Mouse (Mus musculus): ENCODE results near the gene Mgea5.

Mgea5 gene

GRCm38 (mm10) chr19:45748206-45748605 lies 35.4 kb downstream of the Mgea5 start:
- no peak for DNase-seq (ENCODE audit: low spot score in 2 of 2)

DNA sequence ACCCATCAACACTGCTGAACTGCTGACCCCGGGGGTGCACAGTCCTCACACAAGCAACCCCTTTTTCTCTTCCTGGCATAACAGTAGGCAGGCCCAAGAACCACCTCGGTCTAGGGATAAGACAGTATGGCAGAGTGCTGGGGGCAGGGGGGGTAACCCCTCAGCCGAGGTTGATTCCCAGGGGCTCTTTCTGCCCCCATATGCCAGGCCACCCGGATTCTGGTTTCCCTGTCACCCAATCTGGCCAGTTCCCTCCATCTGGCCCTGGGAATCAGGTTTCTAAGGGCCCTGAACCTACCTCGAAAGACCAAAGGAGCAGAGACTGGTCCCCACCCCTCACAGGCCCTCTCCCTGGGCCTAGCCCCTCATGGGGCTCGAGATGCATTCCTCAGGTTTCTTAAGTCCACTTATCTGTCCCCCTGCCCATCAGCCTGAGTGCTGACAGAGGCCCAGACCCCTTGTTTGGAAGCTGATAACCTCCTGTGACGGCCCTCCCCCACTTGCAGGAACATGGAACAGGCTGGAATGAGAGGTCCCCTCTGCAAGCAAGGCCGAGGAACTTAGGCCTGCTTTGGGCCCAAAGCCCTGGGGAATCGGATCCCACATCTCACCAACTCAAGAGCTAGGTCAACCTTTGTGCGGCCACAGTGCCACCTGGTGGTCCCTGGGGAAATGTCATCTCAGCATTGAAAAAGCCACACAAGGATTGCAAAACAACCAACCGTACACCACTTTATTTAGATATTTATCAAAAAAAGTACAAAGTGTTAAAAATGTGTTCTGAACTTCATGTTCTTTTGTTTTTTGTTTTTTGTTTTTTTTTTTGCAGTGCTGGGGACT lies 36.4 kb downstream of the Mgea5 start:
- peak; percentile 66 to 82 for DNase-seq (ENCODE audit: low spot score in 2 of 2)

DNA sequence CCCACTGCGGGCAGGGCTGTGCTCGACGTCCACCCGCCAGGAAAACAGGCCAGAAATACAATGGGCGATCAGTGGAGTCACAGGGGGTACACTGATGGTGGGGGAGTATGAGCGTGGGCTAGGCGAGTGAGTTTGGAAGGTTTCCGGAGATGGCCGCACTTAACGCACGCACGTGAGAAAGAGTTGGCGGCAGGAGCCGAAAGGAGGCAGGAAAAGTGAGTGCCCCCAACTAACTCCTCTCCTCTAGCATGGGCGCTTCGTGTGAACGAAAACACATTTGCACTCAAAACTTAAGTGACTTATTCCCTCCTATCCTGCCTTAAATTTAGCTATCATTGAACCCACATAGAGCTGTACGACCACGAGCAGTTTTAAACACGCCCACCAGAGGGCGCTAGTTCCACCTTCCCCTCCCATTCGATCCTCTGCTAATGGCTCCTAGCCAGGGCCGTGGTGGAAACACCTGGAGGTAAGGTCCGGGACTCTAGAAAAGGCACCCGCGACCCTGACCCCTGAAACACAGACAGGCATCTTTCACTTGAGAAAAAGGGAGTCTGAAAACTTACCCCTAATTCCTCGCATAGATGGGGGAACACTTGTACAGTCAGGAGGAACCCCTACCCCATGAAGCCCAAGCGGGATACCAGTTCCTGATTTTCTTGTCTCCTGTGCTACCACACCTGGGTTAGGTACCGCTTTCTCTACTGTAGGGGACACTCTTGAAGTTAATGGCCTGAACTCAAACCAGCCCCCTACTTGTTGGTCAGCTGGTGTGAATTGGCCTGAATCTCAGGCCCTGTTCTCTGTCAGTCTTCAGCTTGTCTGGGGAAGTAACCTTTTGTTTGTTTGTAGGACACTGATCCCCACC lies 37.2 kb downstream of the Mgea5 start:
- DNase-seq (ENCODE audit: low spot score in 2 of 2), result peak; percentile 54 to 69

DNA sequence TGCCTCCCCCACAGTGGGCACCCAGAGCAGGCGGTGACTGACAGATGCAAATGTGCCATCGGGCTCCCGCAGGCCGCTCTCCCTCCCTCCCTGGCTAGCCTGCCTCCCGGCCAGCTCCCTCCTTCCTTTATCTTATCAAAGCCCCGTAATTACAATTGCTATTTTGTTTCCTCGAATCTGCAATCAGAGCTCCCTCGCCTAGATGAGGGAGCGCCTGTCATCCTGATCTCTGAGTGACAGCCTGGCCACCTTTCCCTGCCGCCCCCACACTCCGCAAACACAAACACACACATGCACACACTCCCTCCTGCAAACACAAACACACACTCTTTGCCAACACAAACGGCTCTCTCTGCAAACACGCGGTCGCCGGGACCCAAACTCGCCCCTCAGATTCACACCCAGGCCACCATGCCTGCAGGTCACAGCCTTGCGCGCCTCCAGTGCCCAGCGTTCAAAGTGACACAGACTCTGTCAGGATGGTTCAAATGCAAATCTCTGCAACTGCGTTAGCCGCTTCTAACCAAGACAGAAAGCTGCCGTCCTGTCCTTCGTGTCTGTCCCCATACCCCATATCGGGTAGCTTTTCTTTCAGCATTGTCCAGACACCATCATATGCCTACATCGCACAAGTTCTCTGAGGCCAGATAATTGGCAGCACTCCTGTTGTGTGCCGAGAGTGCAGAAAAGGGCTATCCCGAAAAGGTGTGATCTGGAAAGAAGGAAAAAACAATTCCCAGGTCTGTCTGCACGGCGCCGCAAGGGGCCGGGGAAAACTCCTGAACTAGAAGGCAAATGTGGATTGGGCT lies 38.1 kb downstream of the Mgea5 start:
- no peak for DNase-seq (ENCODE audit: low spot score in 2 of 2)

GRCm38 (mm10) chr19:45743619-45744018 lies 40.0 kb downstream of the Mgea5 start:
- DNase-seq (ENCODE audit: low spot score in 2 of 2), result no peak

GRCm38 (mm10) chr19:45742984-45743575 lies 40.6 kb downstream of the Mgea5 start:
- DNase-seq (ENCODE audit: low spot score in 2 of 2), result no peak

- no peak for DNase-seq (ENCODE audit: low spot score in 2 of 2)
These were observed 41.2 kb downstream of the Mgea5 start, which contains the start of gene Fgf8 for GRCm38 (mm10) chr19:45742218-45742983. Gene Fgf8 (minus strand): TSS chr19:45742915.

DNA sequence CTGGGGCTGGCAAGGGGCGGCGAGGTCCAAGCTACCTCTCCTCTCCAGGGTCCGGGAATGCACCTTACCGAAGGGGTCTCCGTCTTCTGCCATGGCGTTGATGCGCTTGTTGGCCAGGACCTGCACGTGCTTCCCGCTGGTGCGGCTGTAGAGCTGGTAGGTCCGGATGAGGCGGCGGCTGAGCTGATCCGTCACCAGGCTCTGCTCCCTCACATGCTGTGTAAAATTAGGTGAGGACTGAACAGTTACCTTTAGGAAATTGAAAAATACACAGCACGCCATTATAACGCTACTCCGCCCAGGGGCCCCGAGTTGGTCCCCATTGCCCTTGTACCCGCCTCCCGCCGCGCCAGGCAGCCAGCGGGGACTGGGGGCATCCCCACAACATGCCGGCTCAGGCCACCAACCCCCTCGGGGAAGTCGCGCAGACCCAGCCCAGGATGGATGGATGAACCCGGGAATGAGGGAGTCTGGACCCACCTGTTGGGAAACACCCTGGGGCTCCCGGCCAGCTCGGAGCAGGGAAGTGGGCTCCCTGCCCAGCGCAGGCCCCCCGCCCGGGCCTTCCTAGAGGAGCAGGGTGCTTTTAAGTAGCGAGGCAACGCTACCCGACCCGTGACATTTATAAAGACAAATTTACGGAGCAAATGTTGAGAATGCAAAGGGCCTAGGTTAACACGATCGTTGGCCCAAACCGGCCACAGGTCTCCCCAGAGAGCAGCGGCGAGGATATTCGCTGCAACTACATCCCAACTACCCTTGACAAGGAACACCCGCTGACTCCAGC lies 42.0 kb downstream of the Mgea5 start:
- no peak for DNase-seq (ENCODE audit: low spot score in 2 of 2)

DNA sequence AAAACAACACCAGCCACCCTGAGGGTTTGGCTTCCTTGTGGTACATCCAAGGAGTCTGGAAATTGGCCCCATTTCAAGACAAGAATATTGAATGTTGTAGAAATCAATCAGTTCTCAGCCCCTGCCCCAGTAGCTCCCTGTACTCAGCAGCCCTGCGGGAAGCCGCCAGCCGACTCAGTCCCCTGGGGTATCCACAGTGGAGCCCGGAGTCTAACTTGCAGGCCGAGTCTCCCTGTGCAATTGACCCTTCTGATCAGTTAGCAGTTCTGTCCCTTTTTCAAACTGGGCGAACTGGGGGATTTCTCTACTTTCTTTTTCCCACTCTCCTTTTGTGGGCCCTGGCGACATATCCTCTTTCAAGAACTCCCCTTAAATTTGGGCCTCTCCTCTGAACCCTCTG lies 42.8 kb downstream of the Mgea5 start:
- no peak for DNase-seq (ENCODE audit: low spot score in 2 of 2)

DNA sequence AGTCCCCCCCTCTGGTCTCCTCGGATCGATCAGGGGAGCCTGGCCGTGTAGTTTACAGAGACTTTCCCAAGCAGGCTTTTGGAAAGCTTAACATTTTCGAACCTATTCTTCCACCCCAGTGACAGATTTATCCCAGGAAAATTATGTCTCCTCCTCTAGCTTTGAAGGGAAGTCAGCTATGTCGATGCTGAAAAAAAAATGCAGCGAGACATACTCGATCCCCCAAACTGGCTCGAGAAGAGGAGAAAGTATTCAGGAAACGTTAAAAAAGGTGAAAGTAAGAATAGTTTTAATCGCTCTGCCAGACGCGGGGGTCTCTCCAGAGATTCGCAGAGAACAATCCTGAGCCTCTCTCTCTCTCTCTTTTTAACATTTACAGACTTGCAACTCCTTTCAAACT lies 43.4 kb downstream of the Mgea5 start:
- no peak for DNase-seq (ENCODE audit: low spot score in 2 of 2)

DNA sequence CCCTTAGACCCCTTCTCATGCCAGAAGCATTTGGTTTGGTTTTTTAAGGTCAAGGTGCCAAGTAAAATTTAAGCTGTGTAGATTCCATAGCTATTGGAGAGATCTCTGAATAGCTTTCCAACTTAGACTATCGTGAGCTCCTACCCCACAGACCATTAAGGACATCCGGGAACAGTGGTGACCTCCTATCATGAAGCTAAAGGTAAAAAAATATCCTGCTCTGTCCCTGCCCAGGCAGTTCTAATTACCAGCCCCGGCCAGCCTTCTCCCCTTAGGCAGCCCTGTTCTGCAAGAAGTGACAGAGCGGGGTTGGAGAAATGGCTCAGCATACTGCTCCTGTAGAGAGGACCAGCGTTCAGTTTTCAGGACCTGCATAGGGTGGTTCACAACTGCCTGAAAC lies 45.1 kb downstream of the Mgea5 start:
- DNase-seq (ENCODE audit: low spot score in 2 of 2), result no peak

DNA sequence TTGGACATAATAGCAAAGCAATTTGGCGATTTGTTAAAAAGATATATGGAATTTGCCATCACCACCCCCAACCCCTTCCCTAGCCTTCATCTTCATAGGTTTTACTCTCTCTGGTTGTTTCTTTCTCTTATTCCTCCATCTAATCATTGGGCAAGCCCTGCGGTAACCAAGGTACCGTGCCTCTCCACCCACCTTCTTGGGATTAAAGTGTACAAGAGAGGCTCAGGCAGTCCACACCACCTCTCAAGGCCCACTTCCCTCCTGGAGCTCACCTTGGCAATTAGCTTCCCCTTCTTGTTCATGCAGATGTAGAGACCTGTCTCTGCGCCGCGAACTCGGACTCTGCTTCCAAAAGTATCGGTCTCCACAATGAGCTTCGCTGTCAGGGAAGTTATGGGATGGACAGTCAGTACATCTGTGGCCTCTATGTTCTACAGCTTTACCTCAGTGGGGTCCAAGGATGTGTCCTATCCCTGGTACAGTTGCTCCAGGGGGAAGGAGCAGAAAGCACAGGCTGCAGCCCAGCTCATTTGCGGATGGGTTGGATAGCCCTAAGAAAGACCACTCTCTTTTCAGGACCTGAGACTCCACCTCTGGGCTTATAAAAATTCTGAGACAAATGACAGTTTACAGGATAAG lies 45.7 kb downstream of the Mgea5 start:
- no peak for DNase-seq (ENCODE audit: low spot score in 2 of 2)

GRCm38 (mm10) chr19:45737208-45737845 lies 46.3 kb downstream of the Mgea5 start:
- DNase-seq (ENCODE audit: low spot score in 2 of 2), result no peak

- DNase-seq (ENCODE audit: low spot score in 2 of 2), result no peak
These were observed 46.8 kb downstream of the Mgea5 start for GRCm38 (mm10) chr19:45736855-45737207.

DNA sequence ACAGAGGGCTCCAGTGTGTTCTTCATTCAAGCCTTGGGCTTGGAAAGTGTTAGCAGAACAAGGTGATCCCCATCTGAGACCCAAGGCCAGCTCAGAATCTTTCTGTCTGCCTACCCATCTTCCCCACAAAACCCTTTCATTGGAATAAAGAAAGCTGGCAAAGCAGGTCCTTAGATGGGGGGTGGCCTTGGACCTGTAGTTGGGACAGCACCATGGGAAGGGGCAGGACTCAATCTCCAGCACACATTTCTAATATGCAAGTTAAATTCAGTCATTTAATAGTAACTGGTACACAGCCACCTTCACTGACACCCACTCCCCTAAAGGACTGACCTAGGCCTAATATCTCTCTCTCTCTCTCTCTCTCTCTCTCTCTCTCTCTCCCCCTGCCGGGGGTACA lies 47.4 kb downstream of the Mgea5 start:
- DNase-seq (ENCODE audit: low spot score in 2 of 2), result no peak

GRCm38 (mm10) chr19:45734762-45735161 lies 48.9 kb downstream of the Mgea5 start:
- DNase-seq (ENCODE audit: low spot score in 2 of 2), result no peak

- DNase-seq (ENCODE audit: low spot score in 2 of 2), result no peak
These were observed 49.4 kb downstream of the Mgea5 start for GRCm38 (mm10) chr19:45734191-45734590.

DNA sequence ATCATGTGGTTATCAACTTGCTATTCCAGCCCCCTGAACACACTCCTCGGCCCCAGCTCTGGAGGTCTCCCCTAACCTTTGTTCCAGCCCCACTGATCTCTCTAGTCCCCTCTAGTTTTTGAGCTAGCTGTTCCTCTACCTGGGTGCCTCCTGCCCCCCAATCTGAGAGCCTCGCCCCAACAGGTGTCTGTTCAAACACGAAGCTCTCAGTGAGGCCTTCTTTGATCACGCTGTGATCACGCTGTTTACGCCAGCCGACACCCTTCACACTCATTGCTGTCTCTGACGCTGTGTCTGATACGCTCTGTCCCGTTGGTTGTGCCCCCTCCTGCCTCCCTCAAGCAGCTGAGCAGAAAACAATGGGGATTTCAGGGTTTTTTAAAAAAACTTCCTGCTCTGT lies 50.1 kb downstream of the Mgea5 start:
- no peak for DNase-seq (ENCODE audit: low spot score in 2 of 2)

DNA sequence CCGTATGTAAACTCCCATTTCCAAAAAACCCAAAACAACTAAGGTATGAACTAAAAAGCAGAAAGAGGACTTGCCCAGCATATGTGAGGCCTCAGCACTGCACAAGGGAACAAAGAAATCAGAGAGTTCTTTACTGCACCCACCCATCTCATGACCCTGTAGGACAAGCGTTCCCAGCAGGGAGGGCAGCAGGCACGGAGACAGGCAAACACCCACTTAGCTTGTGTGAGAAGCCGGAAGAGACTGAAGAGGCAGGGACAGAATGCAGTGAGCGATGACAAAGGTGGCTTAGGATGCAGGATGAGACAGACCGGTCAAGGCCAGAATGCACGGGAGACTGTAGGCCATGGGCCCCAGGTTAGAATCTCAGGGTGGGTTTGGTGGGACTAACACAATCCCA lies 52.0 kb downstream of the Mgea5 start:
- no peak for DNase-seq (ENCODE audit: low spot score in 2 of 2)
